Mouse (Mus musculus) lung, embryonic 14.5 days (tissue): ENCODE data around the gene Utp14b. TPM values are rescaled to one million over a fixed set of nuclear protein-coding genes. Genes with fewer than 3 reads are reported as not detected.

Experiments used
- ATAC-seq: fragments of 200-750 bp; cut with Nextera tagmentation; 2 replicates; pipeline ENCODE4 v1.8.0; 2017; ENCODE audit warnings: mild to moderate bottlenecking, moderate TSS enrichment, moderate library complexity; ENCODE audit not compliant: insufficient read depth
- DNase-seq: peaks from one replicate; pipeline ENCODE4 v3.0.0-alpha.2; 2015
- H3K27ac ChIP-seq: fragments of 300-500 bp; sonication (generic); 2 replicates; pipeline ENCODE4 v1.5.1; 2014; ENCODE audit warnings: low read depth, mild to moderate bottlenecking, moderate library complexity
- H3K27me3 ChIP-seq: fragments of 300-500 bp; sonication (generic); 2 replicates; pipeline ENCODE4 v1.6.1; 2014; ENCODE audit warnings: low read length, control low read depth; ENCODE audit not compliant: insufficient read depth
- H3K36me3 ChIP-seq: fragments of 300-500 bp; sonication (generic); 2 replicates; pipeline ENCODE4 v1.6.1; 2014; ENCODE audit warnings: control low read depth; ENCODE audit not compliant: insufficient read depth
- H3K4me1 ChIP-seq: fragments of 300-500 bp; sonication (generic); 2 replicates; pipeline ENCODE4 v1.6.1; 2014; ENCODE audit warnings: antibody characterized with exemption, control low read depth; ENCODE audit not compliant: insufficient read depth
- H3K4me2 ChIP-seq: fragments of 300-500 bp; sonication (generic); 2 replicates; pipeline ENCODE4 v1.6.1; 2014; ENCODE audit warnings: mild to moderate bottlenecking
- H3K4me3 ChIP-seq: fragments of 300-500 bp; sonication (generic); 2 replicates; pipeline ENCODE4 v1.5.1; 2014; ENCODE audit warnings: low read depth, low read length
- H3K9ac ChIP-seq: fragments of 300-500 bp; sonication (generic); 2 replicates; pipeline ENCODE4 v1.6.1; 2014
- H3K9me3 ChIP-seq: fragments of 300-500 bp; sonication (generic); 2 replicates; pipeline ENCODE4 v1.6.1; 2016; ENCODE audit warnings: low read depth, low read length, control low read depth
- CTCF ChIP-seq: IDR thresholded peaks from 2 replicates; pipeline ENCODE4 v1.5.1; 2016; ENCODE audit warnings: antibody characterized with exemption, low read depth
- WGBS: fragments of 180-500 bp; shearing (Covaris S2); extraction: QIAGEN DNeasy Blood & Tissue Kit; methylation state at CpG from one replicate; pipeline ENCODE4 v1.1.7; 2014; 5-methylcytosine and 5-hydroxymethylcytosine counted together
- polyA plus RNA-seq: library from polyadenylated mRNA; unstranded; fragments of >200 nt; fragmentation: Nextera tagmentation; extraction: Ambion mirVana; gene quantifications from 2 replicates; pipeline ENCODE4 v1.2.1, GENCODE M21; 2014

The Utp14b gene
- polyA plus RNA-seq, 1 experiment from 2014 or later = 4.9 TPM

GRCm38 (mm10) chr1:78686872-78687271 is 29.0 kb downstream of the Utp14b start:
- TF ChIP-seq CTCF = peak; percentile 54
- no peaks in the 10 kb centered on the region for H3K27me3 ChIP-seq
- ATAC-seq (no peak), DNase-seq (peak; percentile 52)
- no peak overlapping the region for H3K4me2 ChIP-seq
- H3K9me3 ChIP-seq = no peaks in the 10 kb centered on the region
- no peaks in the 10 kb centered on the region for H3K4me1 ChIP-seq
- H3K9ac ChIP-seq = no peak overlapping the region
- no peak overlapping the region for H3K27ac ChIP-seq
- no peak overlapping the region for H3K4me3 ChIP-seq
- H3K36me3 ChIP-seq = peaks cover 22% of the 10 kb centered on the region

GRCm38 (mm10) chr1:78688149-78688548 is 30.3 kb downstream of the Utp14b start:
- H3K4me1 ChIP-seq = no peaks in the 10 kb centered on the region
- H3K4me2 ChIP-seq = no peak overlapping the region
- ATAC-seq = no peak
- H3K9ac ChIP-seq = no peak overlapping the region
- H3K27me3 ChIP-seq = no peaks in the 10 kb centered on the region
- 84% methylated on average over 7 of the region's 7 CpGs for WGBS
- H3K36me3 ChIP-seq = peaks cover 29% of the 10 kb centered on the region
- H3K27ac ChIP-seq = no peak overlapping the region
- TF ChIP-seq CTCF = peak; percentile 30
- peak; percentile 34 for DNase-seq
- H3K4me3 ChIP-seq = no peak overlapping the region
- no peaks in the 10 kb centered on the region for H3K9me3 ChIP-seq

GRCm38 (mm10) chr1:78694503-78695258 is 36.8 kb downstream of the Utp14b start:
- DNase-seq = no peak

GRCm38 (mm10) chr1:78696305-78696704 is 38.5 kb downstream of the Utp14b start:
- H3K27me3 ChIP-seq = no peaks in the 10 kb centered on the region
- H3K4me2 ChIP-seq = no peak overlapping the region
- no peak overlapping the region for H3K4me3 ChIP-seq
- no peaks in the 10 kb centered on the region for H3K4me1 ChIP-seq
- ATAC-seq (no peak), DNase-seq (no peak)
- no peak for TF ChIP-seq CTCF
- WGBS = 83% methylated on average over 2 of the region's 2 CpGs
- H3K36me3 ChIP-seq = peaks cover 74% of the 10 kb centered on the region
- H3K27ac ChIP-seq = no peak overlapping the region
- no peak overlapping the region for H3K9ac ChIP-seq
- H3K9me3 ChIP-seq = no peaks in the 10 kb centered on the region

More at GRCm38 (mm10) chr1:78694503-78695258, 36.8 kb downstream of the Utp14b start:
- Histone ChIP-seq H3K9ac (no peak overlapping the region), H3K4me3 (no peak overlapping the region), H3K27ac (no peak overlapping the region), H3K9me3 (no peaks in the 10 kb centered on the region), H3K4me1 (no peaks in the 10 kb centered on the region), H3K36me3 (peaks cover 75% of the 10 kb centered on the region), H3K4me2 (no peak overlapping the region), H3K27me3 (no peaks in the 10 kb centered on the region)
- WGBS = 87% methylated on average over 9 of the region's 9 CpGs
- no peak for ATAC-seq
- TF ChIP-seq CTCF = no peak

- no peak for ATAC-seq
- peaks cover 78% of the 10 kb centered on the region for H3K36me3 ChIP-seq
Observed at GRCm38 (mm10) chr1:78696903-78697302, 39.1 kb downstream of the Utp14b start.

GRCm38 (mm10) chr1:78698138-78698537 is 40.3 kb downstream of the Utp14b start:
- Histone ChIP-seq H3K9ac (no peak overlapping the region), H3K27me3 (no peaks in the 10 kb centered on the region), H3K4me3 (no peak overlapping the region), H3K4me1 (no peaks in the 10 kb centered on the region), H3K4me2 (no peak overlapping the region), H3K9me3 (no peaks in the 10 kb centered on the region), H3K36me3 (peaks cover 79% of the 10 kb centered on the region), H3K27ac (no peak overlapping the region)
- DNase-seq = no peak
- WGBS = 66% methylated on average over 6 of the region's 6 CpGs
- no peak for ATAC-seq
- no peak for TF ChIP-seq CTCF

More at GRCm38 (mm10) chr1:78696903-78697302, 39.1 kb downstream of the Utp14b start:
- TF ChIP-seq CTCF = no peak
- Histone ChIP-seq H3K27ac (no peak overlapping the region), H3K9me3 (no peaks in the 10 kb centered on the region), H3K4me1 (no peaks in the 10 kb centered on the region), H3K9ac (no peak overlapping the region), H3K27me3 (no peaks in the 10 kb centered on the region), H3K4me2 (no peak overlapping the region), H3K4me3 (no peak overlapping the region)
- no peak for DNase-seq
- 88% methylated on average over 5 of the region's 5 CpGs for WGBS

GRCm38 (mm10) chr1:78701740-78702139 is 43.9 kb downstream of the Utp14b start:
- no peak for TF ChIP-seq CTCF
- WGBS = 88% methylated on average over 3 of the region's 3 CpGs
- H3K36me3 ChIP-seq = peaks cover 73% of the 10 kb centered on the region
- H3K9me3 ChIP-seq = no peaks in the 10 kb centered on the region
- no peak overlapping the region for H3K9ac ChIP-seq
- no peaks in the 10 kb centered on the region for H3K27me3 ChIP-seq
- H3K27ac ChIP-seq = no peak overlapping the region
- DNase-seq (no peak), ATAC-seq (no peak)
- no peaks in the 10 kb centered on the region for H3K4me1 ChIP-seq
- H3K4me2 ChIP-seq = no peak overlapping the region
- H3K4me3 ChIP-seq = no peak overlapping the region
